Mouse (Mus musculus): ENCODE data around the gene Ankrd52. TPM values are rescaled to one million over a fixed set of nuclear protein-coding genes. Genes with fewer than 3 reads are reported as not detected.

The Ankrd52 gene
- polyA plus RNA-seq, 1 experiment from 2014 or later = 6.2 TPM

DNA sequence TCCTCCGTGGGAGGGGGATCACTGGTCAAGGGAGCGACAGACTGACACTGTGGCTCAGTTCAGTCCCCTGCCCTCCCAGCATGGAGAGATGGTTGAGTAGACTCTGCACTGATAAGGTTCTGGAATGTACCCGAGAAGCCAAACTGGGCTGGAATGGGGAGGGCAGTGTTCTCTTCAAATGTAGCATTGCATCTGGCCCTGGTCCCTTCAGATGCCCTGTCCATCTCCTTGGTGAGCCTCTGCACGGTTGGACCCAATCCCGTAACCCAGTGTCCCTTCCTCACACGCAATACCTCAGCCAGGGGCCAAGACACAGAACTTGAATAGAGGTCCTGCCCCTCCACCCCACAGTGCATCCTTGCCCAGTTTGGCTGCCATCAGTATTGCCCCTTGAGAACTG is 14.9 kb downstream of the Ankrd52 start:
- Histone ChIP-seq H3K9ac (ENCODE audit: low read depth, low read length) (no peak overlapping the region), H3K27me3 (ENCODE audit: insufficient read depth, low read length) (no peaks in the 10 kb centered on the region), H3K27ac (no peak overlapping the region), H3K4me3 (replicated peaks; ENCODE audit: low read depth, low read length) (no peak overlapping the region), H3K36me3 (ENCODE audit: insufficient read depth, low read length) (peaks cover 67% of the 10 kb centered on the region), H3K9me3 (replicated peaks; ENCODE audit: low read length) (no peaks in the 10 kb centered on the region), H3K4me1 (replicated peaks; ENCODE audit: insufficient read depth, low read length) (no peaks in the 10 kb centered on the region), H3K4me2 (ENCODE audit: low read length) (no peak overlapping the region)
- no peak for ATAC-seq (replicated peaks; ENCODE audit: low FRiP score, low read depth)
- no peak for DNase-seq (ENCODE audit: low spot score)
- no peak for TF ChIP-seq CTCF (IDR thresholded peaks at IDR 0.05; ENCODE audit: low read depth)
- 72% methylated on average over 6 of the region's 6 CpGs for WGBS

DNA sequence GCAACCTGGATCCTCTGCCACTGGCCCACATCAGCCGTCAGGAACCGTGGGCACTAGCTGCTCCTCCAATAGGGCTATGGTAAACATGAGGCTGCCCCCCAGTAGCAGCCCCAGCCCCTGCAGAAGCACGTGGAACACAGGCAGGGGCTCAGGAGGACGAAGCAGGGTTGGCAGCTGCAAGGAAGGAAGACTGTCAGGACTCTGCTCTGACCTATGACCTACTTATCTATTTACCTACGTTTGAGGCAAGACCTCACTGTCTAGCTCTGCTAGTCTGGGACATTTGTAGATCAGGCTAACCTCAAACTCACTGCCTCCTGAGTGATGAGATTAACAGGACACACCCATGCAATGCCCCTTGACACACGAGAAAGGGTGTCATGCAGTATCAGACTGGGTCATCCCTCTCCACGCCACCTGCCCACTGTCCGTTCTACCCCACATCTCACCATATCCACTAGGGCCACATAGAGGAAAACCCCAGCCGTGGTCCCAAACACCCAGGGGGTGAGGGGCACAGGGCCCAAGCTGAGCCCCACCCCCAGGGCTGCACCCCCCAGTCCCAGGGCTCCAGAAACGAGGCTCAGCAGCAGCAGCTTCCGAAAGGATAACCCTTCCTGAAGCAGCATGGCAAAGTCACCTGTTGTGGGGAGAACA is 19.2 kb downstream of the Ankrd52 start:
- WGBS = 65% methylated on average over 11 of the region's 11 CpGs
- Histone ChIP-seq H3K9me3 (replicated peaks; ENCODE audit: low read length) (no peaks in the 10 kb centered on the region), H3K27me3 (ENCODE audit: insufficient read depth, low read length) (no peaks in the 10 kb centered on the region), H3K4me1 (replicated peaks; ENCODE audit: insufficient read depth, low read length) (no peaks in the 10 kb centered on the region; the same call in 1 of the 2 replicates), H3K36me3 (ENCODE audit: insufficient read depth, low read length) (peaks cover 25% of the 10 kb centered on the region; the same call in 1 of the 2 replicates), H3K9ac (ENCODE audit: low read depth, low read length) (no peak overlapping the region), H3K27ac (no peak overlapping the region), H3K4me3 (replicated peaks; ENCODE audit: low read depth, low read length) (no peak overlapping the region), H3K4me2 (ENCODE audit: low read length) (no peak overlapping the region)
- DNase-seq (ENCODE audit: low spot score) = no peak
- ATAC-seq (replicated peaks; ENCODE audit: low FRiP score, low read depth) = no peak
- no peak for TF ChIP-seq CTCF (IDR thresholded peaks at IDR 0.05; ENCODE audit: low read depth)

DNA sequence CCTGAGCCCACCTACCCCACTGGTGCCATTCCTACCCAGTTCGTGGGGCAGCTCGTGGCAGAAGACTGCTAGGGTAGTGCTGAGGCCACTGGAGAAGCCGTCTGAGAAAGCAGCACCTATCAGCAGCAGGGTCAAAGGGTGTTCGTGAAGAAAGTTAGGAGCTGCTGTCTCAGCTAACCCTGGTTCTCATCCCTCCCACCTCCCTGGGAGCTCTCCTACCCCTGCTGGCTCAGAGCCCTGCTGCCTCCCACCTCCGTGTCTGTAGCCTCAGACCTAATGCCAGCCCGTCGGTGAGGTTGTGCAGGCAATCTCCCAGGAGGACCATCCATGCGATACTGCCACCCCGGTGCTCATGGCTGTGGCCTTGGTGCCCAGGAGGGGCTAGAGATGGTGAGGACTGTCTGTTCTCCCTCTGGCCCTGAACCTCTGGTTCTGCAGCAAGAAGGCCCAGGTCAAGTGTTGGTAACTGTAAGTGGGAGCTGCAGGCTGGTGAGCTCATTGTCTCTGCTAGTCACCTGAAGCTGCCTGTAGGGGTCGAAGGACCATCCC is 19.9 kb downstream of the Ankrd52 start:
- ATAC-seq (replicated peaks; ENCODE audit: low FRiP score, low read depth) (no peak), DNase-seq (ENCODE audit: low spot score) (no peak)
- Histone ChIP-seq H3K4me3 (replicated peaks; ENCODE audit: low read depth, low read length) (no peak overlapping the region), H3K27ac (no peak overlapping the region), H3K9ac (ENCODE audit: low read depth, low read length) (no peak overlapping the region), H3K9me3 (replicated peaks; ENCODE audit: low read length) (no peaks in the 10 kb centered on the region), H3K4me1 (replicated peaks; ENCODE audit: insufficient read depth, low read length) (no peaks in the 10 kb centered on the region; the same call in 1 of the 2 replicates), H3K4me2 (ENCODE audit: low read length) (no peak overlapping the region), H3K36me3 (ENCODE audit: insufficient read depth, low read length) (peaks cover 18% of the 10 kb centered on the region; the same call in 1 of the 2 replicates), H3K27me3 (ENCODE audit: insufficient read depth, low read length) (no peaks in the 10 kb centered on the region)
- WGBS = 66% methylated on average over 10 of the region's 10 CpGs
- TF ChIP-seq CTCF (IDR thresholded peaks at IDR 0.05; ENCODE audit: low read depth) = no peak

DNA sequence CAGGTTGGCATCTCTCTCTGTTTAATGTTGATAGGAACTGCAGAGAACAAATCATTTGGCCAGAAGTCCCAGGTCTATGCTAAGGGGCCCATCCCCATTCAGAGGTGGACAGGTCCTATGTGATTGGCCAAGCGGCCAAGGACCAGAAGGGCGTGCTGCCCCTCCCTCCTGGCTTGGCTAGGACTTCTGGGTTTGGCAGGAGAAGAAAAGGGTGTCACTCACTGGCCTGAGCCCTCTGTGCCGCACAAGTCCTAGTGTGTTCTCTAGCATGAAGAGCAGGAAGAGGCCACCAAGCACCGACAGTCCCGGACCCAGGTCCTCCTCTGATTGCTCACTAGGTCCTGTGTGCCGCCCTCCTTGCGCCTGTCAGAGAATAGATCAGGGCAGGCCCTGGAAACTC is 20.6 kb downstream of the Ankrd52 start:
- DNase-seq (ENCODE audit: low spot score) = no peak

DNA sequence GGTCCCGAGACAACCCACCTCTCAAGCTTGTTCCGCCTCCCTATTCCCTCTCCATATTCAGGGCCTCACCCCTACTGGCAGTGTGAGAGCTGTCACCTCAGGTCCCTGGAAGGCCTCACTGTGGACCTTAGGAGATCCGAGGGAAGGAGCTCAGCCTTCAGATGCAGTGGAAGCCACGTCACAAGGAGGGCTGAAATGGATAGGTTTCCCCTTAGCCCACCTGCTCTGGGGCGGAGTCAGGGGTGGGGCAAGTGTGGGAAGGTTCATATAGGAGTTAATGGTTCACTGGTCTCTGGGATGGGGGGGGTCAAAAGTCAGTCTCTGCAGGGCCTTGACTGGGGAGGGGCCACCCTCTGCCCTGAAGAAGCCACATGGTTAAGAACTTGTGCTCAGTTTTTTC is 23.4 kb downstream of the Ankrd52 start:
- Histone ChIP-seq H3K27ac (0 out of 2 replicates have a peak overlapping the region, but pooled peaks have one; percentile 1), H3K4me2 (ENCODE audit: low read length) (peak overlapping the region; percentile 19; the same call in 1 of the 2 replicates)
- peak; percentile 84 for ATAC-seq (replicated peaks; ENCODE audit: low FRiP score, low read depth)

More for the DNA sequence above, 20.6 kb downstream of the Ankrd52 start:
- Histone ChIP-seq H3K27ac (no peak overlapping the region), H3K9ac (ENCODE audit: low read depth, low read length) (no peak overlapping the region), H3K4me1 (replicated peaks; ENCODE audit: insufficient read depth, low read length) (no peaks in the 10 kb centered on the region; the same call in 1 of the 2 replicates), H3K9me3 (replicated peaks; ENCODE audit: low read length) (no peaks in the 10 kb centered on the region), H3K4me2 (ENCODE audit: low read length) (no peak overlapping the region), H3K36me3 (ENCODE audit: insufficient read depth, low read length) (peaks cover 12% of the 10 kb centered on the region; the same call in 1 of the 2 replicates), H3K4me3 (replicated peaks; ENCODE audit: low read depth, low read length) (no peak overlapping the region), H3K27me3 (ENCODE audit: insufficient read depth, low read length) (no peaks in the 10 kb centered on the region)
- WGBS = 40% methylated on average over 7 of the region's 7 CpGs
- no peak for TF ChIP-seq CTCF (IDR thresholded peaks at IDR 0.05; ENCODE audit: low read depth)
- no peak for ATAC-seq (replicated peaks; ENCODE audit: low FRiP score, low read depth)

DNA sequence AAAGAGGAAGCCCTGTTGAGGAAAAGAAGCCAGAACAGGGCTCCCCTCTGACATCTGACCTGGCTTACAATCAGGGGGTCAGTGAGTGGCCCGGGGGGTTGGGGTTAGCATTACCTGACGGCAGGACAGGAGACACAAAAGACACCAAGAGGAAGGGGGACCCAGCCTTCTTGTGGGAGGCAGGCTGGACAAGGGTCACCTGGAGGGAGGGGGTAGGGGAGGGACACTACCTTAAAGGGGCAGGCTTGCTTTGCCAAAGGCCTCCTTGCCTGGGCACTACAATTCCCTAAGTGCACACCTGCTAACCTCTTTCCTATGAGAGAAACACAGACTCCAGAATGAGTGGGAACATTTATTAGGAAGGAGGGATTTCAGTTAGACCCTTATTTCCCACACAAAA is 24.1 kb downstream of the Ankrd52 start, which contains the start of gene Slc39a5:
Gene Slc39a5, minus strand, starts transcription at position 174 of the 400 bp plus-strand sequence.
- WGBS = 20% methylated on average over 2 of the region's 2 CpGs
- ATAC-seq (replicated peaks; ENCODE audit: low FRiP score, low read depth) (no peak), DNase-seq (ENCODE audit: low spot score) (no peak)
- Histone ChIP-seq H3K9me3 (replicated peaks; ENCODE audit: low read length) (no peaks in the 10 kb centered on the region), H3K36me3 (ENCODE audit: insufficient read depth, low read length) (peaks cover 3% of the 10 kb centered on the region; the same call in 1 of the 2 replicates), H3K4me3 (replicated peaks; ENCODE audit: low read depth, low read length) (peak within 1 kb of the TSS; percentile 24; the same call in 1 of the 2 replicates), H3K4me2 (ENCODE audit: low read length) (peak within 1 kb of the TSS; percentile 19; the same call in 1 of the 2 replicates), H3K4me1 (replicated peaks; ENCODE audit: insufficient read depth, low read length) (no peaks in the 10 kb centered on the region; the same call in 1 of the 2 replicates), H3K9ac (ENCODE audit: low read depth, low read length) (0 out of 2 replicates have a peak within 1 kb of the TSS, but pooled peaks have one; percentile 5), H3K27me3 (ENCODE audit: insufficient read depth, low read length) (no peaks in the 10 kb centered on the region), H3K27ac (peak within 1 kb of the TSS; percentile 44; the same call in 1 of the 2 replicates)
- no peak for TF ChIP-seq CTCF (IDR thresholded peaks at IDR 0.05; ENCODE audit: low read depth)

More for the DNA sequence above, 23.4 kb downstream of the Ankrd52 start:
- no peaks in the 10 kb centered on the region for H3K9me3 ChIP-seq (replicated peaks; ENCODE audit: low read length)
- no peaks in the 10 kb centered on the region for H3K36me3 ChIP-seq (ENCODE audit: insufficient read depth, low read length)
- peak; percentile 22 for DNase-seq (ENCODE audit: low spot score)
- no peaks in the 10 kb centered on the region; the same call in 1 of the 2 replicates for H3K4me1 ChIP-seq (replicated peaks; ENCODE audit: insufficient read depth, low read length)
- WGBS = 21% methylated on average over 5 of the region's 5 CpGs
- TF ChIP-seq CTCF (IDR thresholded peaks at IDR 0.05; ENCODE audit: low read depth) = 0 out of 2 replicates have a peak, but pooled peaks have one; percentile 10
- H3K4me3 ChIP-seq (replicated peaks; ENCODE audit: low read depth, low read length) = peak overlapping the region; percentile 24; the same call in 1 of the 2 replicates
- no peaks in the 10 kb centered on the region for H3K27me3 ChIP-seq (ENCODE audit: insufficient read depth, low read length)
- no peak overlapping the region for H3K9ac ChIP-seq (ENCODE audit: low read depth, low read length)

Data from kidney, postnatal 0 days (tissue).